Mouse (Mus musculus) lung, postnatal 25 days (tissue): ENCODE measurements around the gene Rasgrf2.

ENCODE experiments used
- DNase-seq: peaks from one replicate; pipeline ENCODE4 v3.0.0; 2022; ENCODE audit warnings: low spot score

The Rasgrf2 gene

GRCm38 (mm10) chr13:92041584-92042563 is 89.6 kb downstream of the Rasgrf2 start:
- no peak for DNase-seq

DNA sequence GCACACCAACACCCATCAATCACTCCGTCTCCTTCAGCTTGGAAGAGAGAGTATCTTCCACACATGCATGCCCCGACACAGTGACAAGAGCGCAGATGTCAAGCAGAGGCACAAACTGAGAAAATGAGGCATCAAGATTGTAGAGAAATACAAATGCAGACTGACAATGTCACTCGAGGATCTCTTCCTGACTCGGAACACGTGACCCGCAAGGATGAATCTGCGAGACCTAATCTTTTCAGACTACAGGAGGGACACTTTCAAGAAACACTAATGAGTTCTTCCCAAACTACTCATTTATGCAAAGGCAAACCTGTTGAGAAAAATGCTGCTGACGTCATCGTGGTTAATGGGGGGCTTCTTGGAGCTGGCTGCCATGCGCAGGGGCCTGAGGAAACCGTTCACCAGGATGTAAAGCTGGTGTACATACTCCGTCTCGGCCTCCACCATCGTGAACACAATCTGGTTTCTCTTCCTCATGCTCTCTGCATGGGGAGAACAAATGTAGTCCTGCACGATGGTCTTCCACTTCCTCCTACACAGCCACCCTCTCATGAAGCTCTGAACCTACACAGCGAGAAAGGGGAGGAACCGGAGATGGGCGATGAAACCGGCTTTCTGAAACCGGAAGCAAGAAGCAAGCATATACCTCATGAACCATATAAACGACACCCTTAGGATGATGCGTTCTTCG is 100.9 kb downstream of the Rasgrf2 start:
- peak; percentile 35 for DNase-seq

- no peak for DNase-seq
Measured at GRCm38 (mm10) chr13:92029666-92030065, 101.8 kb downstream of the Rasgrf2 start.

GRCm38 (mm10) chr13:92027951-92028350 is 103.5 kb downstream of the Rasgrf2 start:
- no peak for DNase-seq

GRCm38 (mm10) chr13:92026651-92027050 is 104.8 kb downstream of the Rasgrf2 start:
- no peak for DNase-seq

DNA sequence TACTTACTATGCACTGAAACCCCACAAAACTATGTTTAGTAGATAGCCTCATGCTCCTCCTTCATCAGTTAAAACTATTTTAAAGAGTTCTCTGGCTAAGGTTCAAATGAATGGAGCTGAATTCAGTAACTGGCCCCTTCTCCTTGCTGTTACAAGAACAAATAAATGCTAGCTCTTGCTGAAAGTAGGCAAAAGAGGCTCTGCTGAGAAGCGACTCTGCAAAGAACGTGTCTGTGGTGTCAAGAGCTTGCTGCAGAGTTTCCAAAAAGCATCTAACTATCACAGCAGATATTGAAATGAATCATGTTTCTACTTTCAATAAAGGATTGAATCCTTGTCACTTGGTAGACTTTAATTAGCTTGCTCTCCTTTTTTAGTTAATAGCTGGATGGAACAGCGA is 106.3 kb downstream of the Rasgrf2 start:
- no peak for DNase-seq

DNA sequence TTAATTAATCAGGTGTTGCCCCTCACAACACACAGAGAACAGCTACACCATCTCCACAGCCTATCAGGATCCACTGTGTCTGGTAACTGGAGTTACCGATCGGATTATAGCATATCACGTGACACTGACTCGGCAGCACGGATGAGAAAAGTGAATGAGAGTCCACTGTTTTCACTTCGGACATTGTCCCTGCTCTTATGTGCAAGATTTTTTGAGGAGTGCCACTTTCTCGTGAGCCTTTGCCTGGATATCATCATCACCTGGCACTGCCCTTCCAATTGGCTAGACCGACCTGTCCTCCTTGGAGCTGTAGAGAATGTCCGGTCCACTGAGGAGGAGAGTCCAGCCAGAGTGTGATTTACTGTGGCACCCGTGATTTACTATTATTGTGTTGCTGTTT is 109.3 kb downstream of the Rasgrf2 start:
- no peak for DNase-seq

DNA sequence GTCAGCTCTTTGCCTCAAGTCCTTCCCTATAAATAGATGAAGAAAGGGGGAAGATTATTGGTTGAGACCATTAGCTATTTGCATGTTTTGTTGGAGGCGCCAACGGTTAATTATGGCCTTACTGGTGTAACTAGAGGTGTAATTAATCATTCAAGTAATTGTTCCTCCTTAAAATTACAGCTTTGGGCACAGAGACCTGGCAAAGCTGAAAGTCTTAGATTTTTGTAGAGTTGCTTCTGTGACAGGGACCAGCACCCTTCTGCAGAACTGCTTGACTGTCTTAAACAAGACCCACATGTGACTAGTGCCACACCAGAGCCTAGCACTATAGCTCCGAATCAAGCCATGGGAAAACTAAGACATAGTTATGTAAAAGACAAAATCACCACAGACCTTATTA is 134.5 kb downstream of the Rasgrf2 start:
- DNase-seq = no peak

- DNase-seq = no peak
Measured at GRCm38 (mm10) chr13:91991412-91991811, 140.0 kb downstream of the Rasgrf2 start.

DNA sequence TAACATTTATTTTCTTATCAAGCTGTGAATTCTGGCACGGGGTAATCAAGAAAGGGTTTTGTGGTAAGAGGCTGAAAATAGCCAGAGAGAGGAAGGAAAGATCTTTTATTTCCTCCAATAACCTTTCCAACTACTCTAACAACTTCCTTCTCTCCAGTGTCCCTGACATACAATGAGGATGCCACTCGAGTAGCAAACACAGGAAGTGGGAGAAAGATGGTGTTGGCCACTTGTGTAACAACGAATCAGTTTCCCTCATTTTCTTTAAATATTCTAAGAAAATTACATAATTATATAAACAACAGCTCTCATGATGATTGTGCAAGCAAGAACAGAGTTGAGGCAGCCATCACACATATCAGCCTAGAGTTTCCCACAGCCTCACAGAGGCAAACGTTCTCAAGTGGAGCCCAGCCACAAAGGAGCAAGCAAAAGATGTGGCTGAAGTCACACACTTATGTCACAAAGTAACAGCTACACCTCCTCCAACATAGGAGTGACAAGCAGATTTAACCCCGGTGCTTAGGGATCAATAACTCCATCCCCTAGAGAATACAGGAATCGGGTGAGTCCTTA is 140.7 kb downstream of the Rasgrf2 start:
- DNase-seq = no peak

DNA sequence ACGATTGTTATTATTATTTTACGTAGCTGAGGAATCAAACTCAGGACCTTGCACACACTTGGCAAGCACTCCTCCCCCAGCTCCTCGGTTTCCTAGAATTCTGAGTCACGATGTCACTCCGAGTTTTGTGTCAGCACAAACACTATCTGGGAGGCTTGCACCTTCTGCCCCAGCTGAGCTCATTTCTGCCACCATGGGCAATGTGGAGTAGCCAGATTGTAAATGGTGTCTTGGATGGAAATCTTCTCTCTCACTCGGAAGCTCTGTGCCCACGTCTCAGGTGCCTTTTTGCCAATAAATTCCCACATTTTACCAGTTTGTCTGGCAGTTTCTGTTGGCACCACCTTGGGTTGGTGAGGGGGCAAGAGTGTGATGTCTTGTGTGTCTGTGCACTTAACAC is 143.1 kb downstream of the Rasgrf2 start:
- DNase-seq = no peak

DNA sequence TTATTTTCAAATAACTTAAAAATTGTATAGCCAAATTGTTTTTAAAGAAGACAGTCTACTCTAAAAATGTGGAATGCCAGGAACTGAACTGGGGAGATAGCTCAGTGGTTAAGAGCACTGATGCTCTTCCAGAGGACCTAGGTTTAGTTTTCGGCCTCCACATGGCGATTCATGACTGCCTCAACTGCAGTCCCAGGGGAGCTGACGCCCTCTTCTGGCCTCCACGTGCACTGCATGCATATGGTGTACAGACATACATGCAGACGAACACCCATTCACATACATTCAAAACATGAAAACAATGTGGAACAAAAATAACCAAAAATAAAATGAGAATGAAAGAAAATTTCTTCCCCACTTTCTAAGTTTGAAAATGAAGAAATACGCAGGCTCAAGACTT is 144.5 kb downstream of the Rasgrf2 start:
- DNase-seq = no peak

GRCm38 (mm10) chr13:91985915-91986589 is 145.4 kb downstream of the Rasgrf2 start:
- DNase-seq = no peak

DNA sequence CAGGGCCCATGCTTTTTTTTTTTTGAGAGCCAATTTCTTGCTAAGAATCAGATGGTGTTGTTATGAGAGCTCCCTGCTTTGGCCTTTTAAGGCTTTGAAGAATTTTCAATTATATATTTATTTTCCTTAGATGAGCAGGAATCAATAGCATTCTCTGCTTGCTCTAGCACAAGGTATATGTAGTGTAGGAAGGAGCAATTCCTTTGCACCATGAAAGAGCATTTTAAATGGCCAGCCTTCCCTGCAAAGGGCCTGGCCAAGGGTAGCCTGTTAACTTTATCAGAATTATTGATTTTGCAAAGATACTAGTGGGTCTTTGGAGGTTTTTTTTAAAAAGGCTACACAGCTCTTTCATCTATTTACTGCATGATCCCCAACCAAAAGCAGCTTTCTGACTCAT is 146.4 kb downstream of the Rasgrf2 start:
- no peak for DNase-seq

DNA sequence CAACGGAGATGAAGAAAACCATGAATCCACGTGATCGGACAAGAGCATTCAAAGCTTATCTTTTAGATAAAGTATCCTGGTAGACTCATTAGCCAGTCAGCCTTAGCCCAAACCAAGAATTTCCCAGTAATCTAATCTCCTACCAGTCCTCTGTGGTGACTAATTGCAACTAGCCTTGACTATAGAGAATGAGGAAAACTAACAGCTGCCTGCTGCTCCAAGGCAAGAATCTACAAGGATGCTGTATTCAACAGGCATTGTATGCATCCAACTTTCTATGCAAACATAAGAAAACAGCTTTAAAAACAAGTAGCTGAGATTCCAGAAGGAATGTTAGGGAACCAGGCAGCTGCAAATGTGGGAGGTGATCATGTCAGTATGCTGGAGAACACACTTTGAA is 149.4 kb downstream of the Rasgrf2 start:
- no peak for DNase-seq

DNA sequence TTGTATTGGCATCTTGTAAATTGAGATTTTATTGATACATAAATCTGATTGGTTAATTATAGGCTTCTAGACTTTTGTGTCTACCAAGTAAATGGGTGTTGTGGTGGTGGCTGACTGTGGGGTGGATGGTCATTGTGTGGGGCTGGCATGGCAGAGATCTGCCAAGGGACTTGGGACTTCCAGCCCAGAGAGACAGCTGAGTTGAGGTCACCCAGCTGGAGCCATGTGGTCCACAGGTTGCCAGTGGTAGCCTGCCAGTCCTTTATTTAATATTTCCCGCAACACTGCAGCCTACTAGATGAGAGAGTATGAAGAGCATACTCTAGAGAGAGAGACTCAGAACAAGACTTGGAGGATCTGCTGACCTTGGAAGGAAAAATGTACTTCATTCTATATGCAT is 150.0 kb downstream of the Rasgrf2 start:
- DNase-seq = no peak

DNA sequence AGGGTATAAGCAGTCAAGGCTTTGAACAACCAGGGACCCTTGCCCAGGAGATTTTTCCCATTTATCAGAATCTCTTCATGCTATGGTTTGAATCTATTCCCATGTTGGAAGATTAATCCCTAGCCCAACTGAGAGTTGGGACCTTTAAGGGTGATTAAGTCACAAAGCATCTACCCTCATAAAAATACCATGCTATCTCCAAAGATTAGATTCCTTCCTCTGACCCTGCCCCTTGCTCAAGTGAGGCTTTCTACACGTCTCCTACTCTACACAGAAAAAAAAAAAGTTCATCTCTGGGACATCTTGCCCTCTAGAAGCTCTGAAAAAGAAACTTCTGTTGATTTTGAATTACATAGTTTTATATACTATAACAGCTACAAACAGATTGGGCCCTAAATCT is 154.5 kb downstream of the Rasgrf2 start:
- no peak for DNase-seq

GRCm38 (mm10) chr13:91976541-91976940 is 154.9 kb downstream of the Rasgrf2 start:
- no peak for DNase-seq

- no peak for DNase-seq
Measured at GRCm38 (mm10) chr13:91974154-91974553, 157.3 kb downstream of the Rasgrf2 start.

GRCm38 (mm10) chr13:91971246-91971645 is 160.2 kb downstream of the Rasgrf2 start:
- DNase-seq = no peak

DNA sequence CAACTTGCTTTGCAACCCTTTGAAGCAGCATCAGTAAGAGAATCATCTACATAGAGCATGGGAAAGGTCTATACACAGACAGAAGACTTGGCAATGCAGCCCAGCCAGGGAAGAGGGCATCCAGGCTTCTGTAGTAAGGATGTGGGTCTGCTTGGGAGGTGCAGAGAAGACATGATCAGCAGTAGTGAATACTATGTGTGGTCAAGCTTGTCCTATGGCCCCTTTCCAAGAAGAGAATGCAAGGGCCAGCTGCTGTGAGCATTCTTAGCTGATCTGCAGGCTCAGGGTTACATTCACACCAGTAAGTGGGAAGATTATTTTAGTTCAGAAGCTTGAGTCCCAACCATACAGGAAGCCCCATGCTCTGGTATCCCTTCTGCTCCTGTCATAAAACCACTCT is 175.0 kb downstream of the Rasgrf2 start:
- no peak for DNase-seq

DNA sequence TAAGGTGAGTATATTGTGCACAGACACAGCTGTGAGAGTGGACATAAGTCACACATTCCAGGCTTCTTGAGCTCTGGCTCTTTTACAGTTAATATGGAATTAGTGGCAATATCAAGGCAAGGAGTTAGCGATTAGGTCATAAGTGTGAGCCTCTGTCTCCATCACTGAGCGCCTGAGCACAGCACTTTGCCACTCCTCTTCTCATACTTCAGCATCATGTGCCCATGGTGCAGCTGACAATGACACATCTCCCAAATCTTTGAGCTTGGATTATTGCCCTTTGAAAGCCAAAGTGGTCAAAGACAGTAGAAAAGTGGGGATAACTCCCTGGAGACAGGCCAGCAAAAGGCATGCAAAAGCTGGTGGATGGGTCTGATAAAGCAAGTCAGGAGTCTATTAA is 175.8 kb downstream of the Rasgrf2 start:
- no peak for DNase-seq
